Mouse (Mus musculus): Measurements from ENCODE around the gene Grm7.

The Grm7 gene

GRCm38 (mm10) chr6:111559459-111559858 is 914.1 kb downstream of the Grm7 start:
- DNase-seq (ENCODE audit: low spot score in 2 of 2): no peak

- DNase-seq (ENCODE audit: low spot score in 2 of 2): no peak
Observed at GRCm38 (mm10) chr6:111561347-111561746, 916.0 kb downstream of the Grm7 start.

GRCm38 (mm10) chr6:111571471-111572088 is 926.2 kb downstream of the Grm7 start:
- no peak for DNase-seq (ENCODE audit: low spot score in 2 of 2)

GRCm38 (mm10) chr6:111584851-111585250 is 939.5 kb downstream of the Grm7 start:
- DNase-seq (ENCODE audit: low spot score in 2 of 2): no peak

- DNase-seq (ENCODE audit: low spot score in 2 of 2): no peak
Observed at GRCm38 (mm10) chr6:111587572-111587971, 942.2 kb downstream of the Grm7 start.

GRCm38 (mm10) chr6:111601892-111602654 is 956.7 kb downstream of the Grm7 start:
- no peak for DNase-seq (ENCODE audit: low spot score in 2 of 2)

- no peak for DNase-seq (ENCODE audit: low spot score in 2 of 2)
Observed at GRCm38 (mm10) chr6:111610396-111610795, 965.0 kb downstream of the Grm7 start.

- no peak for DNase-seq (ENCODE audit: low spot score in 2 of 2)
Observed at GRCm38 (mm10) chr6:111613834-111614233, 968.5 kb downstream of the Grm7 start.

Measured in spleen, postnatal 14 days (tissue).